ENCODE assay signal across 11 mouse cellular contexts in the genomic region with DNA sequence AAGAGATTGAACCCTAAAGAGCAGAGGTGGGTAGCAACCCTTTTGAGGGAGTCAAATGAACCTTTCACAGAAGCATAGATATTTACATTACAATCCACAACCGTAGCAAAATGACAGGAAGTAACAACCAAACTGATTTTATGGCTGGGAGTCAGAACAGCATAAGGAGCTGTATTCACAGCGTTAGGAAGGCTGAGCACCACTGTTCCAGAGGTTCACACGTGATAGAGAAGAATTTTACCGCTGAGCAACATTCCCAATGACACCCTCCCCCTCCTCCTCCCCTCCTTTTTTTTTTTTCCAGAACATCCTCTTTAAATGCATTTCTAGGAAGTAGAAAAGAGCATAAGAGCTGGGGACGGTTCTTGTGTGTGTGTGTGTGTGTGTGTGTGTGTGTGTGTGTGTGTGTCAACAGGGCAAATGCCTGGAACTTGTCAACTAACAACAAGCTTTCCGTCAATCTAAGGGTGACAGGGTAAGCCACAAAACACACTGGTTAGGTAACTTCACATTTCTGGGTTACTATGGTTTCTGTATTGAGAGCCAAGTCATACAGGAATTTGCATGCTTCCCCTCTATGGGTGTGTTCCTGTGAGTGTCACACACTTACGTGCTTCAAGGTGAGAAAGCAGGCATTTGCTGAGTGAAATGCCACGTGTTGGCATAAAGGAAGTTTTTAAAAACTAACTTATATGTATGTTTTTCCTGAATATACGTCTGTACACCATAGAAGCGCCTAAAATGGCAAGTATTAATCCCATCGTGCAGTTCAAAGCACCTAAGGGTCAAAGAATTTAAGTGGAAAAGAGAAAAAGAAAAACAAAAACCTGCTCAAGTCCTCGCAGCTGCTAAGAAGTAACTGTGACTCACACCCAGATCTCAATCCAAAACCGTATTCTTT. TPM values are rescaled to one million over a fixed set of nuclear protein-coding genes. Genes with fewer than 3 reads are reported as not detected.
DNase-seq lines count a peak whose midpoint lies in the region; ATAC-seq and TF ChIP-seq lines count a peak whose summit lies in the region.
"Had no signal": no experiment of that assay in that cellular context is flagged by ENCODE, and none has a peak within 500 bp of the region (broad histone marks: within the 10 kb centered on the region; RNA-seq: fewer than 3 reads in every experiment).

No protein-coding gene starts in this region.

- WGBS in forebrain, postnatal 0 days = 58% methylated on average over 13 of the region's 13 CpGs
- WGBS in forebrain, embryonic 14.5 days = 75% methylated on average over 13 of the region's 13 CpGs
- 26% methylated on average over 13 of the region's 13 CpGs for WGBS in lung, embryonic 15.5 days
- WGBS in lung, adult 2 months = 21% methylated on average over 13 of the region's 13 CpGs

- no peak for DNase-seq in forebrain, postnatal 0 days
- no peak for DNase-seq in forebrain, embryonic 14.5 days (ENCODE audit: low spot score)
- DNase-seq in lung, adult 2 months = no peak
- DNase-seq in splenic B cell, adult 2 months (ENCODE audit: low read depth, low spot score) = peak; percentile 60
- DNase-seq in cerebellum, adult 9-10 months = no peak
- DNase-seq in spleen, postnatal 14 days (ENCODE audit: low spot score in 2 of 2) = no peak
- DNase-seq: midbrain, embryonic 14.5 days had no signal

- TF ChIP-seq CTCF in forebrain, postnatal 0 days (IDR thresholded peaks at IDR 0.05; ENCODE audit: low read depth) = no peak
- no peak for TF ChIP-seq CTCF in lung, adult 2 months (IDR thresholded peaks at IDR 0.05; ENCODE audit: insufficient read depth, low read length)

- no peaks in the 10 kb centered on the region for H3K9me3 ChIP-seq in forebrain, postnatal 0 days (ENCODE audit: low read length)
- no peaks in the 10 kb centered on the region for H3K9me3 ChIP-seq in forebrain, embryonic 14.5 days (replicated peaks; ENCODE audit: control insufficient read depth, low read length)
- no peaks in the 10 kb centered on the region for H3K9me3 ChIP-seq in lung, embryonic 15.5 days
- H3K9me3 ChIP-seq: embryonic facial prominence, embryonic 12.5 days; hindbrain, embryonic 15.5 days had no signal

- no peak for TF ChIP-seq POLR2A in lung, adult 2 months (IDR thresholded peaks at IDR 0.05; ENCODE audit: borderline replicate concordance, extremely low read depth, low read depth, low read length)

- no peak overlapping the region for H3K4me3 ChIP-seq in forebrain, postnatal 0 days (ENCODE audit: low read depth, low read length)
- no peak overlapping the region for H3K4me3 ChIP-seq in forebrain, embryonic 14.5 days (ENCODE audit: low read depth, low read length)
- H3K4me3 ChIP-seq in lung, embryonic 15.5 days = no peak overlapping the region
- no peak overlapping the region for H3K4me3 ChIP-seq in lung, adult 2 months (replicated peaks; ENCODE audit: extremely low read depth, low read depth, low read length)
- H3K4me3 ChIP-seq: embryonic facial prominence, embryonic 12.5 days; hindbrain, embryonic 15.5 days had no signal

- ATAC-seq in forebrain, postnatal 0 days = peak; percentile 62
- ATAC-seq in forebrain, embryonic 14.5 days = no peak
- ATAC-seq in lung, embryonic 15.5 days (ENCODE audit: borderline replicate concordance, extremely low read depth, low FRiP score, low TSS enrichment) = peak; percentile 52; the same call in 1 of the 2 replicates
- peak; percentile 84 to 97 for ATAC-seq in hematopoietic stem cell, adult 5-6 weeks (replicated peaks in 1 of 2; ENCODE audit: insufficient read depth in 1 of 2, low FRiP score in 2 of 2, low TSS enrichment in 1 of 2, low read depth in 1 of 2, poor library complexity in 2 of 2, severe bottlenecking in 2 of 2)

- no peaks in the 10 kb centered on the region for H3K36me3 ChIP-seq in forebrain, postnatal 0 days (ENCODE audit: insufficient read depth)
- no peaks in the 10 kb centered on the region for H3K36me3 ChIP-seq in forebrain, embryonic 14.5 days (ENCODE audit: control insufficient read depth, insufficient read depth, low read length)
- no peaks in the 10 kb centered on the region for H3K36me3 ChIP-seq in lung, embryonic 15.5 days
- no peaks in the 10 kb centered on the region for H3K36me3 ChIP-seq in splenic B cell, adult 2 months (ENCODE audit: control insufficient read depth, insufficient read depth, low read length, poor library complexity, severe bottlenecking)
- H3K36me3 ChIP-seq: embryonic facial prominence, embryonic 12.5 days; hindbrain, embryonic 15.5 days had no signal

- H3K9ac ChIP-seq in forebrain, postnatal 0 days = no peak overlapping the region
- H3K9ac ChIP-seq in forebrain, embryonic 14.5 days (ENCODE audit: low read length) = no peak overlapping the region
- no peak overlapping the region for H3K9ac ChIP-seq in lung, embryonic 15.5 days
- H3K9ac ChIP-seq: embryonic facial prominence, embryonic 12.5 days; hindbrain, embryonic 15.5 days had no signal

- H3K27me3 ChIP-seq in forebrain, postnatal 0 days (ENCODE audit: insufficient read depth, low read length) = no peaks in the 10 kb centered on the region
- H3K27me3 ChIP-seq in forebrain, embryonic 14.5 days (replicated peaks; ENCODE audit: control insufficient read depth, insufficient read depth, low read length) = no peaks in the 10 kb centered on the region
- H3K27me3 ChIP-seq in lung, embryonic 15.5 days = no peaks in the 10 kb centered on the region
- no peaks in the 10 kb centered on the region for H3K27me3 ChIP-seq in splenic B cell, adult 2 months (ENCODE audit: control insufficient read depth, insufficient read depth, low read length, poor library complexity, severe bottlenecking)
- H3K27me3 ChIP-seq: embryonic facial prominence, embryonic 12.5 days; hindbrain, embryonic 15.5 days had no signal

- no peak overlapping the region for H3K27ac ChIP-seq in forebrain, postnatal 0 days (ENCODE audit: low read depth, low read length)
- no peak overlapping the region for H3K27ac ChIP-seq in forebrain, embryonic 14.5 days (ENCODE audit: low read depth, low read length)
- H3K27ac ChIP-seq in lung, embryonic 15.5 days = no peak overlapping the region
- H3K27ac ChIP-seq: embryonic facial prominence, embryonic 12.5 days; hindbrain, embryonic 15.5 days had no signal

- H3K4me2 ChIP-seq in forebrain, postnatal 0 days (ENCODE audit: low read depth) = no peak overlapping the region
- H3K4me2 ChIP-seq in forebrain, embryonic 14.5 days (ENCODE audit: low read length) = no peak overlapping the region
- peak overlapping the region; percentile 14 for H3K4me2 ChIP-seq in lung, embryonic 15.5 days
- H3K4me2 ChIP-seq: embryonic facial prominence, embryonic 12.5 days; hindbrain, embryonic 15.5 days had no signal

- H3K4me1 ChIP-seq in forebrain, postnatal 0 days (ENCODE audit: insufficient read depth) = no peaks in the 10 kb centered on the region
- H3K4me1 ChIP-seq in forebrain, embryonic 14.5 days (ENCODE audit: control insufficient read depth, insufficient read depth, low read length) = no peaks in the 10 kb centered on the region
- H3K4me1 ChIP-seq in lung, embryonic 15.5 days = peaks cover 13% of the 10 kb centered on the region
- no peaks in the 10 kb centered on the region; the same call in 1 of the 2 replicates for H3K4me1 ChIP-seq in lung, adult 2 months (ENCODE audit: control insufficient read depth, insufficient read depth, low read length)
- H3K4me1 ChIP-seq: hindbrain, embryonic 15.5 days had no signal

RNA-seq across cellular contexts. Expression of gene Ust, which starts 13.0 kb away (rescaled TPM):
- total RNA-seq in forebrain, postnatal 0 days (2014; rRNA removed) = 8.9 and 9.6 TPM in 2 replicates
- 5.2 and 5.7 TPM in 2 replicates for polyA plus RNA-seq in forebrain, postnatal 0 days (2015; fragmentation: Nextera tagmentation; extraction: Ambion mirVana)
- polyA plus RNA-seq in forebrain, embryonic 14.5 days (2014; fragmentation: Nextera tagmentation; extraction: Ambion mirVana) = 5.8 and 6.8 TPM in 2 replicates
- polyA plus RNA-seq in lung, embryonic 15.5 days (2015; fragmentation: Nextera tagmentation; extraction: Ambion mirVana) = 5.8 and 6.8 TPM in 2 replicates
- 3.3 and 3.6 TPM in 2 replicates for polyA plus RNA-seq in lung, adult 2 months (2012; rRNA removed)
- 0.79 and 1.4 TPM in 2 replicates for total RNA-seq in hematopoietic stem cell, adult 5-6 weeks (2017)
